Mouse (Mus musculus): ENCODE measurements around the gene Fam178b.
A peak's percentile ranks its signal among the peaks of the same experiment; 100 is the strongest.
"Not testable (repeated sequence)": the region's sequence is repeated elsewhere in the genome, so short reads cannot be mapped to it uniquely, and the experiment has no call there.

Fam178b gene

DNA sequence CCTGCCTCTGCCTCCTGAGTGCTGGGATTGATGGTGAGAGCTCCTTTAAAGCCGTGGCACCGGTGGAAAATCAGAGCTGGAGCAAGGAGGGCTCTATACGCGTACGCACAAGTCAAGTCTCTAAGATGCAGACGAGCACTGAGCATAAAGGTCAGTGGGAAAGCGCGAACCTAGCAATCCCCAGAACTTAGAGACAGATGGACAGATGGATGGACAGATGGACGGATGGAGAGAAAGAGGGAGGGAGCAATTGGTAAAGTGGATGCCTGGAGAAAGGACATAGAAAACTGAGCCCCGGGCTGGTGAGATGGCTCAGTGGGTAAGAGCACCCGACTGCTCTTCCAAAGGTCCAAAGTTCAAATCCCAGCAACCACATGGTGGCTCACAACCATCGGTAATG, 142.2 kb downstream of the Fam178b start:
- DNase-seq, result no peak

DNA sequence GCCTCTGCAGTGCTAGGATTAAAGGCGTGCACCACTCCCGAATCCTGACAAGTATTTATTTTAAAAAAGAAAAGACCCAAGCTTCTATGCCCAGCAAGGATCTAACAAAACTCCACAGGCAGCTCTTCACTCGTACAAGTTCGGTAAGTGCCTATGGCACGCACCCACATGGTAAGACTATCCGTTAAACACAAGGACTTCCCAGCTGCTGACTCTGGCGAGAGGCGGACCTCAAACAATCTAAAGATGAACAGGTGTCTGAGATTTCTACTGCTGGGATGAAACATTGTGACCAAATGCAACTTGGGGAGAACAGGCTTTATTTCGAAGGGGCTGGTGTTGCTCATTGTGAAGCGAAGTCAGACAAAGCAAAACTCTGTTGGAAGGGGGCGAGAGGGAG, 142.9 kb downstream of the Fam178b start:
- no peak for DNase-seq

GRCm38 (mm10) chr1:36539186-36539585, 143.8 kb downstream of the Fam178b start, which contains the start of gene Gm42417:
Gm42417 (minus strand) TSS chr1:36539429.
- DNase-seq, result no peak

DNA sequence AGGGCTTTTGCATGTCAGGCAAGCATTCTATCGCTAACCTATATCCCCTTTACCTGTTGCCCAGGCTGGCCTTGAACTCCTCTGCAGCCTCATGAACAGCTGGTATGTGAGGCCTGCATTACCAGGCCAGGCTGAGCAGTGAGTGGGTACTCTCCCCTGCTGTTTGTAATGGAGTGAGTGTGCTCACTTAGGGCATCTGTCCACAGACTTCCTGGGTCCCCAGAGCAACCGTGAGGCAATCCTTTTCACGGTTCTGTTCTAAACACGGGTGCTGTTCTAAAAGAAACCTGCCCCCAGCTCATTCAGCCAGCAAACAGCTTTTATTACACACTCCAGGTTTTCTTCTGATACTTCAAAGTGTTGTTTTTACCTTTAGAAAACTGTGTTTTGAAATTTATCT, 144.3 kb downstream of the Fam178b start:
- DNase-seq, result no peak

- not testable (repeated sequence) for DNase-seq
Measured at GRCm38 (mm10) chr1:36536783-36537182, 146.2 kb downstream of the Fam178b start, which contains the start of gene Ankrd23. Ankrd23 (minus strand) TSS chr1:36536883.

DNA sequence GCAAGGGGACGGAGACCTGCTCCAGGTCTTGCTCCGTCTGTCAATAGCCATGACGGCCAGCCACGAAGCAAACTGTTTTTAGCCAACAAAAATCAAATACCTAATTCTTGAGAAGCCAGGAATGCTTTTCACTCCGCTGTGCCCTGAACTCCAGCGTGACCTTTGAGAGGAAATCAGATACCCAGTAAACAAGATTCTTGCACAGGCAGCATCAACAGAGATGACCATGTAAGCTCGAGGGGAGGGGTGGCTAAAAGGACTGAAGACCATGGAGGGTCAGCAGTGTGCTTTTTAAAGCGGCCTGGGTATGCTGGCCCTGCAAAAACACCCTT, 146.6 kb downstream of the Fam178b start:
- no peak for DNase-seq

DNA sequence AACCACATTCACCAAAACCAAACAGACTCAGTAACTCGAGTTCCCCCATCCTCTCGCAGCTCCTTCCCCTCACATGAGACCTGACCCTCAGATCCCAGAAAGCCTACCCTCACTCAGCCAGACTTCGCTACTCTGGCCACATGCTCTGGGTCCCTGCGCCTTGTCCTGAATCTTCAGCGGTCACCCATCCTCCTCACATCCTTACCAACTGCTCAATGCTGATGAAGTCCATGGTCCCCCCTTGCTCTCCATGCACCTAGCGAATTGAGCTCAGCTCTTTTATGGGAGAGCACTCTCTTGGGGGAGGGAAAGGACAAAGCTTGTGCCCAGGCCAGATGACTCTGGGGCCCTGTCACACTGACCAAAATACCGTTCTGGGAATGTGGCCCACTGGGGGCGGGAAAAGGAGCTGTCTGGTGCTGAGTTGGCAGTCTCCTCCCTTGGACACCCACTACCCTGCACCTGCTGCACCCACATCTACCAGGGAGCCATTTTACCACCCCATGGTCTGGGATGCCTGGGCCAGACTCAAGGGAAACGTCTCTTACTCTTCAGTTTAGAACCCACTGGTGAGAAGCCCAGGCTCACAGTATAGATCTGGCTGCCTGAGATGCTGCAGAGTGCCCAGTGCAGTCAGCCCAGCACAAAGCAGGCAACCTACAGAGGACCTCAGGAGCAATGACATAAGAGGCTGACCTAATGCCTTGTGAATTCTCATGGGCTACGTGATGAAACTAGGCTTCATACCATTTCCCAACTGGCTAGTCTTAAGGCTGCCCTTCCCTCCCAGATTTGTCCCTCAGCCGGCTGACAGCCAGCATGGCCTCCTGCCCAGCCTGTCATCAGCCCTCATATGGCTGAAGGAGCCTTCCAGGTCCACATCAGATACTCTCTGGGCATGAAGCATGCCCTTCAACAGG, 147.2 kb downstream of the Fam178b start:
- DNase-seq, result peak; percentile 87 to 93

DNA sequence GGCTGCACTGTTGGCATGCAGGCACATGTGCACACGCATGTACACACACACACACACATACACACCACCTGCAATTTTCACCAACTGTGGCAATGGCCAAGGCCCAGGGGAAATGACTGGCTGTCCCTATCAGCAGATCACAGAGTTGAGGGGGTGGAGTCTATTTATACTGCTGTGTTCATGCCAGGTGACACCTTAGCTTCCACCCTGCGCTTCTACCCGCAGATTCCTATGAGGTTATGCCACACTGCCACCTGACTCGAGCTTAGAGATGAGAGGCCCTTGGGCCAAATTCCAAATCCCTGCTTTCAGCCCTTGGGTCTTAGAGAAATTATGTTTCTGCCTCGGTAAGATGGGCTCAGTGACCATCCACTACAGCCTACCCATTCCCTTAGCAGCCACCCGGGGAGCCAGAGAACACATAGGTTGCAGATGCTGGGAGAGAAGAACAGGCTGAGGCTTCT, 148.4 kb downstream of the Fam178b start:
- no peak for DNase-seq

DNA sequence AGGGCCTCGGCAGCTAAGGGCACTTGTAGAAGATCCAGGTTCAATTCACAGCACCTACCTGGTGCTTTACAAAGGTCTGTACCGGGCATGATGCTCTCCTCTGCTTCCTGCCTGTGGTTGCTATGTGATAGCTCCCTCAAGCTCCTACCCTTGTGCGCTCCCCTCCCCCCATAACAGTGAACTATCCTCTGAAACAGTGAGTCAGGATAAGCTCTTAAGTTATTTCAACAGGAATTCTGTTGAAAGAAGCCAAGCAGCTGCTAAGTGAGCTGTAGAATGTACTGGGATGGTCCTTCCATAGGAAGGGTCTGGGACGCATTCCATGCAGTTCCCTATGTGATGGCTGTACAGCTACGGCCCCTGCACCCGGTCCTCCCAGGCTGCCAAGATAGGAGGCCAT, 149.4 kb downstream of the Fam178b start:
- DNase-seq, result no peak

- DNase-seq, result no peak
Measured at GRCm38 (mm10) chr1:36531461-36531860, 151.5 kb downstream of the Fam178b start.

DNA sequence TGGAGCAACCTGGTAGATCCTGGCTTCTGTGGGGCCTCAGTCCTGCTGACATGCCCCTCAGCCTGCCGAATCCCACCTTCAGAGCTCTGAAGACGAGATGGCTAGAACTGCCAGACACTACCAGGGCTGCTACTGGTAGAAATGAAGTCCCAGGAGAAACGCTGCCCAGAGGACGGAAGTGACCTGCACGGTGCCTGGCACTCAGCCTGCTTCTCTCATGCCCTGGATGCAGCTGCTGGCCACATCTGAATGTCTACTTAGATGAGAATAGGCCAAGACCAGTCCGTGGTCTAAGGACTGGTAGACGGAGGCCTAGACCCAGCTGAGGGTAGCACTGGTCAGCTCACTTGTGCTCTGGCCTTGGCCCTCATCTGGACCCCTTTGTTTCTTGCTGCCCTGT, 152.0 kb downstream of the Fam178b start:
- no peak for DNase-seq

DNA sequence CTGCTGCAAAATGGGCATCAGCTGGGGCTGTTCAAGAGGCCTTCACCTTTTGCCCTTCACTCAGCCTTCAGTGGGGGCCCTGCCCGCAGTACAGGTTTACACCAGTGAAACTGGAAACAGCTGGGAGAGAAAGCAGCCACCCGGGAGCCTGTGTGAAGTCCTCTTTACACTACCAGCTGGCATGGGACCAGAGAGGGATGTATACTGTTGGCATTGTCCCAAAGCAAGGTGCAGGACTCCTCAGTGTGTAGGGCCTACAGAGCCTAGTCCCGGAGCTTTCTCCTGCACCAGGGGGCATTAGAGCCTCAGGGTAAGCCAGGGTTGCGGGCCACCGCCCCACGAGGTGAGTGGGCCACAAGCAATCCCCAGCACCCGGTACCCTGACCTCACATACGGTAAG, 152.5 kb downstream of the Fam178b start:
- DNase-seq, result peak in 1 of 2 experiments; percentile 59

DNA sequence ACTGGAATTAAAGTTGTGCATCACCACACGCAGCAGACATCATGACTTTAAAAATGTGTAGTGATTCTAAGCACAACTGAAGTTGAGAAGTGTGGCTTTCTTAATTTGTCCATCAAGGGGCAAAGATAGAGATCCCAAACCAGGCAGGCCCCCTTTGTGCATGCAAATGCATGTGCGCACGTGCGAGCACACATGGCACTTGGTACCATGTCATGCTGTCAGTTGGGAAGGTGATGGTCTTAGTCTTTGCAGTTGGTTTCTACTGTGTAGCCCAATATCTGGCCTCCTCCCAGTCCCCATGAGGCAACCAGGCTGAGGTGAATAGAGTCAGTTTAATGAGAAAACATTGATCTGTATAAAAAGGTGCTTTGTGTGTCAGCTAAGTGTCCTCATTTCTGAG, 153.1 kb downstream of the Fam178b start:
- DNase-seq, result no peak

GRCm38 (mm10) chr1:36529274-36529673, 153.7 kb downstream of the Fam178b start:
- no peak for DNase-seq

GRCm38 (mm10) chr1:36528351-36528750, 154.6 kb downstream of the Fam178b start:
- DNase-seq, result no peak

- no peak for DNase-seq
Measured at GRCm38 (mm10) chr1:36526903-36527302, 156.1 kb downstream of the Fam178b start.

DNA sequence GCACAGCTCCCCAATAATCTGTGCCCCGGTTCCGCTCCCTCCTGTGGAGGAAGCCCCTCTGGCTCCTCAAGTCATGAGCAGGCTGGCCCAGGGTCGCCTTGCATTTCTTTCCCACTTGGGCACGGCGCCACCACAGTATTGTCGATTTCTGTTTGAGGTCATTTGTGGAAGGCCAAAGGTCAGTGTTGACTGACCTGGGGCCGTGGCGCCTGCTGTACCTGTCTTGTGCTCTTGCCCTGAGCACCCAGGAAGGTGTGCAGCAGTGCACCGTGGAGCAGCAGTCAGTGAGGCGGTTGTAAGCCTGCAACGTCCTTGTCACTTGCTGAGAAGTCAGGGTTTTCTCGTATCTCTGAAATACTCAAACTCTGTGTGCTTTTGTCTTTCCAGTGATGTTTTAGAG, 157.2 kb downstream of the Fam178b start:
- DNase-seq, result no peak

DNA sequence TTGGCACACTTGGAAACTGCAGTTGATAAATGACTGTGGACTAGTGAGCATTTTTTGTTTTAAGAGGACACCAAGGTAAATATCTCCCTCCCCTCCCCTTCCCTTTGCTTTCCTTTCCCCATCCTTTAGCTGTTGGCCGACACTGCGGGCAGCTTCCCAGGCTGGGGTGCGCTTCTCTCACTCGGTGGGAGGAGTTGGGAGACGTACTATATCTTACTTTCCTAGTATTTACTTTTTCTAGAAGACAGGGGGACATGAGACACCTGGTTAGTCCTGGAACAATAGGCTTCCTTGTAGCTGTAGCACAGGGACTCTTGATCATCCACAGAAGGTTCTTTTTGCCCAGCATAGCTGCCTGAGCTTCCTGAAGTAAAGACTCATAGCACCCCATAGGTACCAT, 158.9 kb downstream of the Fam178b start:
- no peak for DNase-seq

DNA sequence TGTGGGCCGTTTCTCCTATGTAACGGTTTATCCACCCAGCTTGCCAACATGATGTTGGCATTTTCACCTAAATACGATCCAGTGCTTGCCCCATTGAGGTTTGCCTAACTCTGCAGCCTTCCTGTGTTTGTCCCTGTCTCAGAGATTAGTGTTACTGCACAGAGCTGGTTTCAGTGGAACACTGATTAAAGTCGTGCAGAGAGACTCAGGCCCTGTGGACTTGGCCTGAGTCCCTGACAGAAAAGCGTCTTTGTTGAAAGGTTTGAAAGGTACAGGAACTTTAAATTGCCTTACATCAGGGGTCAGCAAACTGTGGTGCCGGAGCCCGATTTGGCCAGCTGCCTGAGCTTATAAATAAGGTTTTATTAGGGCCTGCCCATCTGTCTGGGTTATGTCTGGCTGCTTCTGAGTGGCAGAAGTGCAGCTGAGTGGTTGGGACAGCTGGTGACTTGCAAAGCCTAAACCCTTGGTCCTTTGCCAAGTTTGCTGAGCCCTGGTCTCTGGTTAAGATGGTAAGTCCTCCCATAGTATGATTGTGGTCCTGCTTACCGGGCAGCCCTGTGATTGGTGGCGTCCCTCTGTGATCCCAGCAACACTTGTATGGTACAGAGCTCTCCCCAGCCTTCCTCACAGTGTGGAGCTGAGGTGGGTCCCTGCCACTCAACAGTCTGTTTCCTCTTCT, 159.5 kb downstream of the Fam178b start:
- peak; percentile 60 to 61 for DNase-seq

GRCm38 (mm10) chr1:36522210-36522609, 160.8 kb downstream of the Fam178b start:
- DNase-seq, result no peak

DNA sequence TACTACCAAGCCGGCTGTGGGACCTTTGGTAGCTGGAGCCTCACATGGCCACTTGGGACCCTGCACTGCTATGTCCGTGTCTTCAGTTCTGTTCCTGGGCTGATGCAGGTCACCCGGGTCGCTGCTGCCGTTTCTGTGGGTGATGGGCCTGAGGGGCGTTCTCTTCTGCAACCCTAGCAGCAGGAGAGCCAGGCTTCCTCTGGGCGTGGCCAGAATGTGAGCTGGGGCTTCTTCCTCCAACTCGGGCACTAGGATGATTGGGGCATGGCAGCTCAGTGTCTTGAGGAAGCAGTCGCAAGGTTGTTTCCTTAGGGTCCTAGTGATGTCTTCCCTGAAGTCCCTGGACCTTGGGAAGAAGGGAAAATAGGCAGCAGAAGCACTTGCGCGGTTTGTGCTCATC, 163.4 kb downstream of the Fam178b start:
- DNase-seq, result no peak

DNA sequence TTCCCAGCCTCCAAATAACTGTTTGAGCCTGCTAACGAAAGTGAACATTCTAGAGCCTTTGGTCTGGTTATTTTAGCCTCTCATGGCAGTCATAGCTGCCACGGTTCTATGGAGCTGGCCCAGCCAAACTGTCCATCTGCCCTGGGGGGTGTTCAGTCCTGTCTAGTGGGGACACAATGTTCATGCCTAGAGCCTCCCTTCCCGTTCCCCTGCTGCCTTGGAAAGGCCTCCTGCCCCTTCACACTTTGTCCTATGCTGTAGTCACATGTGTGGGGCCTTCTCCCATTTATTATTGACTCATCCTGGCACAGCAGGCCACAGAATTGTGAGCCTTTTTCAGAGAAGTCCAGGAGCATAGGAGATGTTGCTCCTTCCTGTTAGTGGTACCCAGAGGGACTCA, 164.7 kb downstream of the Fam178b start:
- no peak for DNase-seq

DNA sequence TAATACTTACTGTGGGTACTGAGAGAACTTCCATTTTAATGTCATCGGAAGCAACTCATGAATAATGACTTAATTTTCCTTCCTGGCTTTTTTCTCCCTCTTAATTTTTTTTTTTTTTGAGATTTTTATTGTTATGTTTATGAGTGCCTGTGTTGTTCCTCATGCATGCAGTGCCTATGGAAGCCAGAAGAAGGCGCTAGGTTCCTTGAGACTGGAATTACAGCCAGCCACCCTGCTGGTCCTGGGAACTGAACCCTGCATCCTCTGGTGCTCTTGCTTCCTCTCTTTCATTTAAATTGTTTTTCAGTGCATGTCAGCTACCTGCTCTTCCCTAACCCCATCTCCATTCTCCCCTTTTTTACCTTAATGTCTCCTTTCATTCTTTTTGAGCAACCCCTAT, 169.3 kb downstream of the Fam178b start:
- DNase-seq, result peak; percentile 82 to 85

DNA sequence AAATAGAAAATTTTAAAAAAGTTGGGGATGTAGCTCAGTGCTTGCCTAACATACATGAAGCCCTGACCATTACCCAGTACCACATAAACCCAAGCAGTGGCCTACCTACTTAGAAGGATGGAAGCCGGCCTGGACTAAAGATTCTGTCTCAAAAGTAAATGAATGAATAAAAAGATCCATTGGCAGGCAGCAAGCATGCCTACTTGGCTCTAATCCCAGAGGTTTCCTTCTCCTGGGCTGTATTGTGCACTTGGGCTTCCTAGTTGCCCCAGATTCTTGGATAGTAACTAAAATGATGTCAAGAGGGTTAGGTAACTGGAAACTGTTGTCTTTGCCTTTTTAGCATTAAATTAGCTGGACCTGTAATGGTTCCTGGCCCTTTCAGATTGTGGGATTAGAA, 169.7 kb downstream of the Fam178b start:
- DNase-seq, result peak in 1 of 2 experiments; percentile 49

Measured in cerebellum, postnatal 14 days (tissue).